Mouse (Mus musculus) cerebellum, adult 11-12 months (tissue): ENCODE measurements around the gene Carmil2.

ENCODE experiments used
- DNase-seq: peaks from one replicate; pipeline ENCODE4 v3.0.0; 2022

Carmil2 gene

DNA sequence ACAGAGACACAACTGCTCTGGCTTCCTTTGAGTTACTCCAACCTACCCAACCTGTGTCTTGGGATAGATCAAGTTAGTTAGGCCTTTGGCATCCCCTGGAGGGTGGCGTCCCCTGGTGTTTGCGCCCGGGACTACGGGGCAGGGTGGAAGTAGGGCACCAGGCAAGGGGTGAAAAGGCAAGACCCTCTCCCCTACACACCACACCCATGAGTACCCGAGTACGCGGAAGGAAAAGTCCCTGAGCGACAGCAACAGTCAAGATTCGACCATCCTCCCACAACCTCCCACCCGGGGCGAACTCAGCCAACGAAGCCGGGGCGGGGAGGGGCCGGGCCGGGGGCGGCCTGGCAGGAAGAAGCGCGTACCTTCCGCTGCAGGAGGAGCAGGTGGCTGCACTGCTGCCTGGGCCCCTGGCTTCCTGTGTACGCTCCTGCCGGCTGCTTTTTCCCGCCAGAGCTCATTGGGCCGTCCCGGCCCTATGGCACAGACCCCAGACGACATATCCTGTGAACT lies at the start of gene Carmil2:
Gene Carmil2 (plus strand): TSS at position 479 of the 513 bp plus-strand sequence.
- DNase-seq = peak; percentile 44

DNA sequence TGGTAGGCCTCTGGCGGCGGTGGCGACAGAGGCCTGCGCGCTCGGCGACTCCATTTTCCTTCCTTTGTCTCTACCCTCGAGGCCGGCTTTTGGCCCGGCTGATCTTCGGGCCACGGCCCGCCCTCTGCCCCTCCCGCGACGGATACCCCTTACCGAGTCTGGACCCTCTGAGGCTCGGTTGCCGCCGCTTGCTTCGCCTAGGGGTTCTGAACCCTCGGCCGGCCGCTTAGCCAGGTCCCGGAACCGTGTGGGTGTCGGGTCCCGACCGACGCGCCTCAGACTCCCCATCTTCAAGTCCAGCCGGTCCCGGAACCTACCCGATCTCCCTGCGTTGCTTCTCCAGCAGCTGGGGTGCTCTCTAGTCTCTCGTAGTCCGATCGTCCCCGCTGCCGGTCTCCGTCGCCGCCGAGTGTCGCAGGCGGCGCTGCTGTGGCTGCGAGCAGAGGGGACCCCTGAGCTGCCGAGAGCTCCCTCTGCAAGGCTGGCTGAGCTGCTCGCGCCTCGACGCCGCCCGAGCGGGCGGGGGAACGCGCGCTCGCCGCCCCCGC lies 49.0 kb upstream of the Carmil2 start, which contains the start of gene Agrp:
Gene Agrp (minus strand): TSS at position 431 of the 548 bp plus-strand sequence.
- DNase-seq = no peak

DNA sequence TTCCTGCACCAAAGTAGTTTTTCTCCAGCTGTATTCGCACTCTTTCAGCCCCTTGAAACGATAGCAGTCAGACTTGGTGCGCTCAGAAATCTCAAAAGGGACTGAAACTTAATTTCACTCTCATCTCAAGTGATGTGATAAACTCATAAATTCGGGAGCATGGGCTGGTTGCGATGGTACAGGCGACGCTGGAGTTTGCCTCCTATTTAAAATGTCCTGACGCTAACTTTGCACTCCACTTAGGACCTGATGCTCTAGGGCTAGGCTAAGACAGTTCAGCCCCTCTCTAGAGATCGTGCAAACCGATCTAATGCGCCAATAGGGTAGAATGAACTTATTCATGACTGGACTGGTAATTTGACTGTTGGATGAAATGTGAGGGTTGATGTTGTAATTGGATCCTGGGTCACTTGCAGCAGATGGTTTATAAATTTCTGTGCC lies 48.5 kb upstream of the Carmil2 start:
- no peak for DNase-seq

DNA sequence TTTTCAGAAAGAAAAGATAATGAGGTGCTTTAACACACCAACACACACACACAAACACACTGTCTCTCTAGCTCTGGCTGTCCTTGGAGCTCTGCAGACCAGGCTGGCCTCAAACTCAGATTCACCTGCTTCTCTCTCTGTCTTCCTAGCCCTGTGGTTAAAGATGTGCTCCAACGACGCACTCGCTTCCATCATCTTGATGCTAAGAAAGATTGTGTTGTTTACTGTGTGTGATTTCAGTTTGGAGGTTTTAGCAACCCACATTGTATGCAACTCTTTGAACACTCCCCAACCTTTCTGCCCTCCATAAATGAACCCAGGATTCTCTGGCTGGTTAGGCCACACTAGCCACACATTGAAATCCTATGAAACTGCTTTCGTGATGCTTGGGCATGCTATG lies 47.6 kb upstream of the Carmil2 start:
- DNase-seq = no peak

- no peak for DNase-seq
Observed at GRCm38 (mm10) chr8:105639835-105640234, 46.2 kb upstream of the Carmil2 start.

- DNase-seq = no peak
Observed at GRCm38 (mm10) chr8:105640511-105640910, 45.6 kb upstream of the Carmil2 start.

GRCm38 (mm10) chr8:105645205-105645604 lies 40.9 kb upstream of the Carmil2 start:
- DNase-seq = no peak

DNA sequence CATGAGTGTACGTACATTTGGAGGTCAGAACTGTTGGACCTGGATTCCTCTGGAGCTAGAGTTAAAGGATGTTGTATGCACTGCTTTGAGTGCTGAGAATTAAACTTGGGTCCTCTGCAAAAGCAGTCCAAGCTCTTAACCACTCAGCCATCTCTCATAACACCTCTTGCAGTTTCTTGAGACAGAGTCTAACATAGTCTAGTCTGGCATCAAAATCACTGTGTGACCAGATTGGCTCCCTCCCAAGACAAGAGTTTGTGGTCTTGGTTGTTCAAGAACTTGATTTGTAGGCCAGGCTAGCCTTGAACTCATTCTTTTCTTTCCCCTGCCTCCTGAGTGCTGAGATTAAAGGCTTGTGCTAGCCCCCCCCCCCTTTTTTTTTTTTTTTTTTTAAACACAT lies 37.1 kb upstream of the Carmil2 start:
- no peak for DNase-seq

DNA sequence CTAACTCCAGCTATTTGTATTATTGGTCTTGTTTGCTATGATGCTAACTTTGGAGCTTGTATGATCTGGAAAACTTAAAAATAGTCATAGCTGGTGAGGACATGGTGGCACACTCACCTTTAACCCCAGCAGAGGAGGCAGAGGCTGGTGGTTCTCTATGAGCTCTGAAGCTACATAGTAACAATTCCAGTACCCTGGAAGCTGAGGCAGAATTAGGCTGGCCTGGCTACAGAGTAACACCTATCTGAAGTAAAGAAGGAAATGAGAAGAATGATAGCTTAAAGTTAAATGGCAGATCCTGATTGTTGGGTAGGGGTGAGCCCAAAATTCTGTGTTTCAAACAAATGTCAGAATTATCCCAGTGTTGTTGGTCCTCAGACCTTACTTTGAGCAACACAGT lies 28.4 kb upstream of the Carmil2 start:
- DNase-seq = no peak

- DNase-seq = peak; percentile 25
Observed at GRCm38 (mm10) chr8:105661167-105661566, 24.9 kb upstream of the Carmil2 start.

GRCm38 (mm10) chr8:105677891-105678290 lies 8.2 kb upstream of the Carmil2 start:
- no peak for DNase-seq

GRCm38 (mm10) chr8:105685325-105685724 lies 749 bp upstream of the Carmil2 start:
- DNase-seq = no peak

GRCm38 (mm10) chr8:105686551-105686950 lies 477 bp downstream of the Carmil2 start:
- DNase-seq = peak; percentile 14

DNA sequence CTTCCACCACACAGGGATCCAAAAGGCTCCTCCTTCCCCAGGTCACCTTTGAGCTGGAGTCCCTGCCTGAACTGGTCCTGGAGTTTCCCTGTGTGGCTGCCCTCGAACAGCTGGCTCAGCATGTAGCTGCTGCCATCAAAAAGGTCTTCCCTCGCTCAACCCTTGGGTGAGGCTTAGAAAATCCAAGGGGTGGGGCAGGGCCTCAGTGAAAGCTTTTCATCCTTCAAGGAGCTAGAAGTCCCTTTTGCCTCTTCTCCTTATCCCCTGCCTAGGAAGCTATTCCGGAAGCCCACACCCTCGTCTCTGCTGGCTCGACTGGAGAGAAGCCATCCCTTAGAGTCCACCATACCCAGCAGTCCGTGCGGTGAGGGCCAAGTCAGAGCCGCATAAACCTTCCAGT lies 1.4 kb downstream of the Carmil2 start:
- no peak for DNase-seq

DNA sequence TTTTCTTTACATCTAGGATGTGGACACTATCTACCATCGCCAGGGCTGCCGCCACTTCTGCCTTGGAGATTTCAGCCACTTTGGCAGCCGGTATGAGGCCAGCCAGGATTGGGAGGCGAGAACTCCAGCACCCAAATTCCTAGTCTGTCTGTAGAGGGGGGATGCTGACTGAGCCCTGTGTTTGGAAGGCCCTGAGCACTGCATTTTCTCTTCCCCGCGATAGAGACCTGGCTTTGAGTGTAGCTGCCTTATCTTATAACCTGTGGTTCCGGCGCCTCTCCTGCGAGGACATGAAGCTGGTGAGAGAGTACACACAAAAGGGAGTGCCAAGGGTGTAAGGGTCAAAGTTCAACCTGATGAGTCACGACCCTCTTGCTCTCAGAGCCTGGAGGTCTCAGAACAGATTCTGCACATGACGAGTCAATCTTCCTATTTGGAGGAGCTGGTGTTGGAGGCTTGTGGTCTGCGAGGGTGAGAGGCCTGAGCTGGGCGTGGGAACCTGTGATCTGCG lies 2.2 kb downstream of the Carmil2 start:
- no peak for DNase-seq

GRCm38 (mm10) chr8:105689256-105689982 lies 3.3 kb downstream of the Carmil2 start:
- no peak for DNase-seq

DNA sequence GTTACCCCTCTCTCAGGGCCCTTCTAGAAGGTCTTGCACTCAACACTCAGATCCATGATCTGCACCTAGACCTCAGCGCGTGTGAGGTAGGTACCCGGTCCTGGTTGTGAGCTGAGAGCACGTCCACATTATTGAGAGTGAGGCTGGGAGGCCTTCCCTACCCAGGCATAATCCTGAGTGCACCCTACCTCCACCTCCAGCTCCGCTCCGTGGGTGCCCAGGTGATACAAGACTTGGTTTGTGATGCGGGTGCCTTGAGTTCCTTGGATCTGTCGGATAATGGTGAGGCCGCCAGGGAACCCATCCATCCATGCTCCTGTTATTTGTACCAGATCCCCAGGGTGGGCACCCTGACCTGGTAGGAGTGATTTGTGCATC lies 3.9 kb downstream of the Carmil2 start:
- no peak for DNase-seq

DNA sequence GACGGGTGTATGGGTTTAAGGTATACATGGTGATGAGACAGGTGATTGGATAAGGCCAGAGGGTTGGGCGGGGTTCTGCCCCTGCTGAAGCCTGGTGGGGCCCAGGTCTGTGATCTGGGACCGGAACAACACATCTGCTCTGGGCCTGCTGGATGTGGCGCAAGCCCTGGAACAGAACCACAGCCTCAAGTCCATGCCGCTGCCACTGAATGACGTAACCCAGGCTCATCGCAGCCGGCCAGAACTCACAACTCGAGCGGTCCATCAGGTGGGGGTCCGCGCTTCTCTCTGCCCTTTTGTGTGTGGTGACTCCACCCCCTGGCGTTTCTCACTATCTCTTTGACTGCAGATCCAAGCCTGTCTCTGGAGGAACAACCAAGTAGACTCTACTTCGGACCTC lies 4.9 kb downstream of the Carmil2 start:
- DNase-seq = no peak

DNA sequence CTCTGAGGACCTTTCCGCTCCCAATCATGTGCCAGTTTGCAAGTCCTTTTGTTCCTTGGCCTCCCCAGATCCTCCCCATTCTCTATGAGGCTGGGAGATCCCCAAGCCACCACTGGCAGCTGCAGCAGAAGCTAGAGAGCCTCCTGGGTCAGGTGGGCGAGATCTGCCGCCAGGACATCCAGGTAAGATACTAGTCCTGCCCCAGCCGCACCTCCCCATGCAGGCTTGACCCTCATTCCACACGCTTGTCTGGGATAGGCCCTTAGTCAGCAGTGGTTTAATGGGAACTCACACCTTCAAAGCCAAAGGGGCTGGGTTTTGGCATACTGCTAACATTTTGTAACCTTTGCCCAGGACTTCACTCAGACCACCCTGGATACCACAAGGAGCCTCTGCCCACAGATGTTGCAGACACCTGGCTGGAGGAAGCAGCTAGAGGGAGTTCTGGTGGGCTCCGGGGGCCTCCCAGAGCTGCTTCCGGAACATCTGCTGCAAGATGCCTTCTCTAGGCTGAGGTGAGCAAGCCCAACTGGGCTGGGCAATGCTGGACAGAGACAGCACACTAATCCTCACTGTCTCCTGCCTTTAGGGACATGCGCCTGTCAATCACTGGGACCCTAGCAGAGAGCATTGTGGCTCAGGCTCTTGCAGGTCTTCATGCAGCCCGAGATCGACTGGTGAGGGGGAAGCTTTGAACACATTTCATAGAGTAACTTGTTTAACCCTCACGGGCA lies 6.5 kb downstream of the Carmil2 start:
- peak; percentile 58 for DNase-seq

DNA sequence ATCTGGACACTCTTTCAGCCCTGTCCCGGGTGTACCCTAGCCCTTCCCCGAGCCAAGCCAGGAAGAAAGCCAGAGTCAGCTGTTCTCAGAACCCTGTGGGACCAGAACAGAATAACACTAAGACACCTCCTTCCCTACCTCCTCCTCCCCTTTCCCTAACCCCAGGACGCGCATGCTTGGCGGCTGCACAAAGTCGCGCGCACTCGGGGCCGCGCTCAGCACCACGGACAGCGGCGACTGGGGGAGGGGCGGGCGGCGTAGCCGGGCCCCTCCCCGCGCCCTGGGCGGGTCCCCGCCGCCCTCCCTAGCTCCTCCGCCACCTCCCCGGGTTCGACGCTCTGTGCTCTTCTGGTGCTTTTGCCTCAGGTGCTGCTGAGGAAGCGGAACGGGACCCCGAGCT lies 7.6 kb downstream of the Carmil2 start:
- DNase-seq = peak; percentile 88

- peak; percentile 83 for DNase-seq
Observed at GRCm38 (mm10) chr8:105694051-105694799, 8.2 kb downstream of the Carmil2 start.

DNA sequence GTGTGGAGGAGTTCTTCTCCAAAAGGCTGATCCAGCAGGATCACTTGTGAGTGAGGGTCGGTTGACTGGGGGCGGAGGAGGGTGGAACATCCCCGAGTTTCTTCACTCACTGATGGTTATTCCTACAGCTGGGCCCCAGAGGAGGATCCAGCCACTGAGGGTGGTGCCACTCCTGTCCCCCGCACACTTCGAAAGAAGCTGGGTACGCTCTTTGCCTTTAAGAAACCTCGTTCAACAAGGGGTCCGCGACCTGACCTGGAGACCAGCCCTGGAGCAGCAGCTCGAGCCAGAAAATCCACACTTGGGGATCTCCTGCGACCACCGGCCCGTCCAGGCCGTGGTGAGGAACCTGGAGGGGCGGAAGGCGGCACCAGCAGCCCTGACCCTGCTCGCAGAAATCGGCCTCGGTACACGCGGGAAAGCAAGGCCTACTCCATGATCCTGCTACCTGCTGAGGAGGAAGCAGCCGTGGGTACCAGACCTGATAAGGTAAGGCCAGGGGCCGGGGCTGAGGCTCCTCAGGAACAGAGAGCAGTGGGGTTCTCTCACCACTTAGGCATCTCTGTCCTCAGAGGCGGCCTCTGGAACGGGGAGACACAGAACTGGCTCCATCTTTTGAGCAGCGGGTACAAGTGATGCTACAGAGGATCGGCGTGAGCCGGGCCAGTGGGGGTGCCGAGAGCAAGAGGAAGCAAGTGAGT lies 9.2 kb downstream of the Carmil2 start:
- DNase-seq = peak; percentile 52
